Mouse (Mus musculus): Measurements from ENCODE around the gene Podxl2. TPM values are rescaled to one million over a fixed set of nuclear protein-coding genes. Genes with fewer than 3 reads are reported as not detected.

Gene Podxl2
- total RNA-seq, 1 experiment from 2014 or later: not detected

DNA sequence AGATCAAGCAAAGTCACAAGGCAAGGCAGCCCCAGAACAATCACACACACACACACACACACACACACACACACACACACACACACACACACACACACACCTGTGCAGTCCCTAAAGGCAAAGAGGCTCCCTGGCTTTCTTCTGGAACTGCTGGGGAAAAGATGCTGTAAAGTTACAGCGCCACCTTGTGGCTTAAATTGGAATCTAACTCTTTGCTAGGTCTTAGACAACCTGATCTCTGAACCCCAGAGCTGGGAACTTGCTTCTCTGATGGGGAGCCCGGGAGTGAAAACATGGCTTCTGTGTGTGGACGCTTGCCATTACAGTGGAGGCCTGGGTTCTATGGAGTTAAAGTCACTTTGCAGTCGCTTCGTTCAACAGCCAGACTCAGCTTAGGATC is 19.2 kb downstream of the Podxl2 start:
- peak; percentile 23; the same call in 1 of the 2 replicates for ATAC-seq (replicated peaks; ENCODE audit: insufficient number of reproducible peaks, low FRiP score, low TSS enrichment, poor library complexity, severe bottlenecking)

DNA sequence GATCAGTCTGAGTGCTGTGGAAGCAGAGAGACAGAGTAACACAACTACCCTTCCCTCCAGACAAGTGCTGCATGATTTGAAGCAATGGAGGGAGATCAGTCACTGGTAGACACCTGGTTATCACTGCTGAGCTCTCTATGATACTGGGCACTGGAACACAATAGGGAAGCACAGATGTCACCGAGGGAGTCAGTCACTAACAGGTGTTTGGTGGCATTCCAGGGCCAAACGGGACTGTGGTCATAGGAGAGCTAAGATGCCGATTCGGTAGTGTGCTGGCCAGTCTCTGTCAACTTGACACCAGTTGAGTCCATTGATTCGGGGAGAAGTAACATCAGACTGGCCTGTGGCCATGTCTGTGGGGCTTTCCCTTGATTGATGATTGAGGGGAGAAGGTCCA is 20.3 kb downstream of the Podxl2 start:
- no peak for ATAC-seq (replicated peaks; ENCODE audit: insufficient number of reproducible peaks, low FRiP score, low TSS enrichment, poor library complexity, severe bottlenecking)

DNA sequence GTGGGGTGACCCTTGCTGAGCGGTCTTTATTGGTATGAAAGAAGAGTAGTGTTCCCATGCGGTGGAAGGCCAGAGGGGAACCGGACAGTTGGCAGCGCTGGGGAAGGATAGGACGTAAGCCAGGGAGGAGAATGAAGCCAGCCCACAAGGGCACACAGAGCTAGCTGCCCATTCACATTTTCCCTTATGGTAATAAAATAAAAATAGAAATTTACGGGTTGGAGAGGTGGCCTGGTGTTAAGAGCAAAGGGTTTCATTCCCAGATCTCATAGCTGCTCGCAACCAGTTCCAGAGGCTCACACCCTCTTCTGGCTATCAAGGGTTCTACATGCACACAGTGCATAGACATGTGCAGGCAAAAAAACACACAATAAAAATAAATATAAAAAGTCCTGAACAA is 24.8 kb downstream of the Podxl2 start:
- ATAC-seq (replicated peaks; ENCODE audit: insufficient number of reproducible peaks, low FRiP score, low TSS enrichment, poor library complexity, severe bottlenecking): no peak

DNA sequence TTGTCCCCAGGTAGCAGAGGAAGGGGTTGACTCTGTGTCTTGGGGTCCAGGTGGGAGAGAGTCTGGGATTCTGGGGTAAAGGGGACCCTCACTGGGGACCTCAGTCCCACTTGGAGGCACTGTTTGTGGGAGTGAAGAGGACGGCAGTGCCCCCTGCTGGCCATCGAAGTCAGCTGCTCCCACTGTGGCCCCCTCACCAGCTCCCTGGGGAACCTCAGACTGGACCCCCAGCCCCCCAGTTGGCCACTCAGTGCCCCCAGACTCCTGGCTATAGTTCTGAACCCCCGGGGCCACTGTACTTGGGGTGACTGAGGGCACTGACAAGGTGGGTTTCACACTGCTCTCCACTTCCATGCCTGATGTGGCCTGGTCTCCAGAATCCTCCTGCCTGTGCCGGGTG is 25.6 kb downstream of the Podxl2 start:
- no peak for ATAC-seq (replicated peaks; ENCODE audit: insufficient number of reproducible peaks, low FRiP score, low TSS enrichment, poor library complexity, severe bottlenecking)

DNA sequence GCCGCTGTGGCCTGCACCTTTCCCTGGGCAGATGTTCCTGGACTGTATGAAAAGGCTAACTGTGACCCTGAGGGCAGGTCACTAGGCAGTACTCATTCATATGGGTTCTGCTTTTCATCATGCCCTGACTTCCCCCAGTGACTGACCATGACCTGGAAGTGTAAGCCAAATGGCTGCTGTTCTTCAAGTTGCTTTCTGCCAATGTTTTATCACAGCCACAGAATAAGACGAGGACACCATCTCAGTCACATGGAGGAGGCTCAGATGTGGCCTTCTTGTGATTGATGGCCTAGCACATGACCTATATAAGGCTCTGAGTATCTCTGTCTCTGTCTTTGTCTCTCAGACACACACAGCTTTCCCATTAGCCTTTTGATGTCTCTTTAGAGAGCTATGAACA is 27.3 kb downstream of the Podxl2 start:
- ATAC-seq (replicated peaks; ENCODE audit: insufficient number of reproducible peaks, low FRiP score, low TSS enrichment, poor library complexity, severe bottlenecking): no peak

DNA sequence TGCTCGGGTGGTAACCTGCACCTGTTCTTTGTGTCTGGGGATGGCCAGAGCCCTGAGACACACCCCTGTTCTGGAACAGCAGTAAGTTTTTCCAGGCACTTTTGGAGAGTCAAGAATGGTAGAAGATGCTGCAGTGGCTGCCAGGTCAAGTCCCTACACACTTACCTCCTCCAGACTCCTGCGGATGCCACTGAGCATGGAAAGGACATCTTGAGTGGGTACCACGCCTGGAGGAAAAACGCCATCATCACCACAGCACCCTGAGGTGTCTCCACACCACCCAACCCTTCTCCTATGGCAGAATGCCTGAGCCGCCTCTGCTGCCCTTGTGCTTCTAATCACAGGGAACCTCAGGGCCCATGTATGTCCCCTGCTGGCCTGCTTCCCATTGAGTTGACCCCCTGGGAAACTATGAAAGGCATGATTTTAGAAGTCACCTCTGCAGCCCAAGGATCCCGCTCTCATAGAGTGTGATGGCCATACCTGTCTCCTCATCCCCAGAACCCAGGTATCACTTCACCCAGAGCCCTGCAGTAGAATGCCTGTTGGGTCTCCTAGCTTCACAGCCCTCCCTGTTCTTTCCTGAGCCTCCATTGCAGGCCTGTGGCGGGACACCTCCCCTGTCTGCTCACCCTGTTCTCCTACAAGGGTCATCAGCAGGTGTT is 29.8 kb downstream of the Podxl2 start:
- ATAC-seq (replicated peaks; ENCODE audit: insufficient number of reproducible peaks, low FRiP score, low TSS enrichment, poor library complexity, severe bottlenecking): no peak

DNA sequence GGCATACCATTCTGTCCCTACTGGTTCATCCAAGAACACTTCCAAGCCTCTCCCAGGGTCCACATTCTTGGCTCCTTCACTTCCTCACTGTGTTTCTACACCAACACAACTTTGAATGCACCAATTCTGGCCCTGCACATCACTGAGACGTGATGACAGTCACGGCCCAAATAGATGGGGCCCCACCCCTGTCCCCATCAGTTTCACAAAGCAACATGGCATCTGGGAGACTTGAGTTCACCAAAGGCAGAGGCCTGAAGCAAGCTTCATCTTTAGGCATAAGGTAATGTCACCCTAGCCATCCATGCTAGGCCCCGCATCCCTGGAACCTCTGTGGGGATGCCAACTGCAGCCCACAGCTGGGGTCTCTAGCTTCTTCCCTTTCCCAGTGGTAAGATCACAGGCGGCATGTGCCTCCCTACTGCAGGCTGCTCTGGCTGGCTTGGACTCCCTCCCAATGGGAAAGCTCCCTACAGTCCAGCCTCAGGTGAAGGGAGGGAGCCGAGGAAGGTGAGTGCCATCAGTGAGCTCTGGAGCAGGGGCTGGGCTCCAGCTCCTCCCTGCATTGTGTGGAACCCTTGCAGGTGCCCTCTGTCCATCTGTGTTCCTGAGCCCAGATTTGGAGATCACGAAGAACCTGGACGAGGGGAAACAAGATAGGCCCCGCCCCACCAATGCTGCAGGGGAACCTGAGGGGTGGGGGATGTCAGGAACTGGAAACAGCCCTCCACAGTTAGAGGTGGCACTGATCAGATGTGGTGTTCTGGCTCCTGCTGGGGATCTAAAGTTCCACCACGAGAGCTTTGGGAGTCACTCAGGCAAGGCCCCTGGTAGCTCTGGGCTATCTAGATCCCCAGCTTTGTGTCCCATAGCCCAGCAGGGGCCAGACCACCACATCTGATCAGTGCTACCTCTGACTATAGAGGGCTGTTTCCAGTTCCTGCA is 30.8 kb downstream of the Podxl2 start:
- no peak for ATAC-seq (replicated peaks; ENCODE audit: insufficient number of reproducible peaks, low FRiP score, low TSS enrichment, poor library complexity, severe bottlenecking)

DNA sequence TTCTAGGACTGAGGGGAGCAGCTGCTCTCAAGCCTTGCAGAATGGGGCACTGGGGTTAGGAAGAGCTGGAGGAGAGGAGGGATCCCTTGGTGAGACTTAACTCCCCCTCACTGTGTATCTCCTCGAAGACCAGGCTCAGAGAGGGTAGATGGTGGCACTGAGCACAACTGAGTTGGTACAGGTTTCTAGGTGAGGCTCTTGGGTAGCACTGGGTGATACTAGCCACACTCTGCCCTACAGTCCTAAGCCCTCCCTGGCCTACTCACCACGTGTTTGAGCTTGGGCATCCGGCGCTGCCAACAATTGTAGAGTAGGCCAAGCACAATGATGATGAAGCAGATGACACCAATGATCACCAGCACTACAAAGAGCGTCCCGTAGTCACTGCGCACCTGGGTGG is 31.6 kb downstream of the Podxl2 start:
- ATAC-seq (replicated peaks; ENCODE audit: insufficient number of reproducible peaks, low FRiP score, low TSS enrichment, poor library complexity, severe bottlenecking): no peak

DNA sequence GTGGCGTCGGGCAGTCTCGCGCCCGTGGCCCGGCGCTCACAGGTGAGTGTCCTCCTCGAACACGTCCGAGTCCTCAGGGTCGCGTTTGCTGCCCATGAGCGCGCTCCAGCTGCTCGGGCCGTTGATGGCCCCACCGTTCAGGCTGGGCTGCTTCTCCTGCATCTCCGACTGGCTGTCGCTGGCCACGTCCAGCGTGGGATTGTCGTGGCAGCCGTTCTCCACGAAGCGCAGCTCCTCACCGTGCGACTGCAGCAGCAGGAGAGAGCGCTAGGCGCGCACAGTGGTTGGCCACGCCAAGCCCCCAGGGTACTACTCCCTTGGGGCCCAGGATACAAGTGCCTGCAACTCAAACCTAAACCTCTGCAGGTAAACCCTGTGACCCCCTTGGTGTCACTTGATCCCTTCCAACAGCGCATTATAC is 32.1 kb downstream of the Podxl2 start:
- ATAC-seq (replicated peaks; ENCODE audit: insufficient number of reproducible peaks, low FRiP score, low TSS enrichment, poor library complexity, severe bottlenecking): no peak

DNA sequence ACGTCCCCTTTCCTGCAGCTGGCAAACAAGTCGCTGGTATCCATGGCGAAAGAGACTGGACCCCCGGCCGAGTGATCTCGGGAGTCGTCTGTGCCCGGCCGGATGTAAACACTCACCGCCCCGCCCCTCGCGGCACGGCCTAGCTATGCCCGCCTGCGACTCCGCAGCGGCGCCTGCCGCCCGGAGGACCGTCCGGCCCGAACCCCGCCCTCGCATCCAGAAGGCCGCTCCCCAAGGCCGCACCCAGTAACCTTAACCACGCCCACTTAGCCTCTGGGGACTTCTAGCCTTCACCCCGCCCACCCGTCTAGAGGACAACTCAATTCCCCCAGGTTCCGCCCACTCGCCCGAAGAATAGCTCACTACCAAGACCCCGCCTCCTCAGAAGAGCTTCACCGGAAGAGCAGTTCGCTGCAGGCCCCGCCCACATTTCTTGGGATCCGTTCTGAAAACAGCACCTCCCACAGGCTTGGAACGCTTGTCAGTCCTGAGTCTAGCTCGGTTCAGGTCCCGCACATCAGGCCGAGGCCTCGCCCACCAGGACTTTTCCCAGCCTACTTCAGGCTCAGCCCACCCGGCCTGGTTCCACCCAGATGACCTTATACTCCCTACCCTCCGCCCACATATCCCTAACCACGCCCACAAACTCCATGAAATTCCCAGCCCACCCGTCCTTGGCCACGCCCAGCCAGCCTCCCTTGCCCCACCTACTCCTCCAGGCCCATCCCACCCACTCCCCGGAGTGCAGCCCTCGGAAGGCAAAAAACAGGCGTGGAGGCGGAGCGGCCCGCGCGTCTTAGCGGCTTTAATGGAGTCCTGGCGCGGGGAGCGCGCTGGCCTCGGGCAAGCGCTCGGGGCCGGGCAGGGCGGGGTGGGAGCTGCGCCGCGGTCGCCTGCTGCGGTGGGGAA is 32.8 kb downstream of the Podxl2 start, which contains the start of gene Abtb1:
Gene Abtb1 (minus strand): TSS at position 204 of the 909 bp plus-strand sequence.
- peak; percentile 79 for ATAC-seq (replicated peaks; ENCODE audit: insufficient number of reproducible peaks, low FRiP score, low TSS enrichment, poor library complexity, severe bottlenecking)

DNA sequence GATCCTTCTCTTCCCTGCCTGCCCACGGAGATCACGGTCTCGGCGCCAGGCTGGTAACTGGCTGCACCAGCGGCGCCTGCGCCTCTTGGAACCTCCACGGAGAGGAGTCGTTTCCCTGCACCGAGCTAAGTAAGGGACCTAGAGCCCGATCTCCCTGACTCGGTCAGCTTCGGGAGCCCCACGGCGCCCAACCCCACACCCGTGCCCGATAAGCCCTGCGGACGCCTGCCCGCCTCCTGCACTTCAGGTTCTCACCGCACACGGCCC is 33.4 kb downstream of the Podxl2 start:
- no peak for ATAC-seq (replicated peaks; ENCODE audit: insufficient number of reproducible peaks, low FRiP score, low TSS enrichment, poor library complexity, severe bottlenecking)

DNA sequence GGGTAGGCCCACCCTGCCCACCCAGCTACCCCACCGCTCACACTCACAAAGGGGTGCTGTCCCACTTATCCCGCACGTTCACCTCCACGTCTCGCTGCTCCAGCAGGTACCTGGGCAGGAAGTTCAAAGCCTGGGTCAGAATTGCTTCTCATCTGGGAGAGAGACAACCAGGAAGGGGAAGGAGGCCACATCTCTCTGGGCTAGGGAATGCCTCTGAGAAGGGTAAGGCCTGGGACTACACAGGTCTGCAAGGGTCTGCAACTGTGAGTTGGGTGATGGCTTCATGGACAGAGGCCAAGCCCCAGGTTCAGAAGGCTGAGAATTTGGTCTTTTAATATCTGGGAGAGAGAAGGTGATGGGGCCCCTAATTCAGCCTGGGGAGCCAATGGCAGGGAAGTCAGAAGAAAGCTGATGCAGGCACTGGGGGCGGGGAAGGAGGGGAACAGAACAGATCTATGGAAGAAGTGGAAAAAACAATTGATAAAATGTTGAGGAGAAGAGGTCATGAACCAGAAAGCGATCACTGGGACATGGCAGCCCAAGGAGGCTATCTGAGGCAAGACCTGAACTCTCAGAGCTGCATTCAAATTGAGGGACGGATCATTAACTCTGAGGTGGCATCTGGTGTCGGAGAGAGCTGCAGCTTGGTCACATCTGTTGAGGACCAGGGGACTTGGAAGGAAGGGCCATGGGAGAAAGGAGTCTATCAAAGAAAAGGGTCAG is 33.9 kb downstream of the Podxl2 start:
- no peak for ATAC-seq (replicated peaks; ENCODE audit: insufficient number of reproducible peaks, low FRiP score, low TSS enrichment, poor library complexity, severe bottlenecking)

DNA sequence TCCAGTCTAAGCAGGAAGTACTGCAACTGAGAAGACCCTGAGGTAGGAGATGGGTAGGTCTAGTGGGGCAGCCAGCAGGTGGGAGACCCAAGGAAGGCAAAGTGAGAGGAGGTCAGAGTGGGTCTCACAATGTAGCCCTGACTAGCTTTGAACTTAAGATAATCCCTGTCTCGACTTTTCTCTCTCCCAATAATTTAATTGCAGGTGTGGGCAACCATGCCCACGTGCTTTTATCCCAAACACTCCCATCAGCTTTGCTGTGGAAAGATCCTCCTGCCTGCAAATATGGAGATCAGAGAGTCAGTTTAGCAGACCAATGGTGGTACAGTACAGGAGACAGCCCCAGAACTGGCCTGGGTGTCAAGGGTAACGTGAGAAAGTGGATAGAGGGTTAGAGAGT is 34.6 kb downstream of the Podxl2 start:
- ATAC-seq (replicated peaks; ENCODE audit: insufficient number of reproducible peaks, low FRiP score, low TSS enrichment, poor library complexity, severe bottlenecking): no peak

DNA sequence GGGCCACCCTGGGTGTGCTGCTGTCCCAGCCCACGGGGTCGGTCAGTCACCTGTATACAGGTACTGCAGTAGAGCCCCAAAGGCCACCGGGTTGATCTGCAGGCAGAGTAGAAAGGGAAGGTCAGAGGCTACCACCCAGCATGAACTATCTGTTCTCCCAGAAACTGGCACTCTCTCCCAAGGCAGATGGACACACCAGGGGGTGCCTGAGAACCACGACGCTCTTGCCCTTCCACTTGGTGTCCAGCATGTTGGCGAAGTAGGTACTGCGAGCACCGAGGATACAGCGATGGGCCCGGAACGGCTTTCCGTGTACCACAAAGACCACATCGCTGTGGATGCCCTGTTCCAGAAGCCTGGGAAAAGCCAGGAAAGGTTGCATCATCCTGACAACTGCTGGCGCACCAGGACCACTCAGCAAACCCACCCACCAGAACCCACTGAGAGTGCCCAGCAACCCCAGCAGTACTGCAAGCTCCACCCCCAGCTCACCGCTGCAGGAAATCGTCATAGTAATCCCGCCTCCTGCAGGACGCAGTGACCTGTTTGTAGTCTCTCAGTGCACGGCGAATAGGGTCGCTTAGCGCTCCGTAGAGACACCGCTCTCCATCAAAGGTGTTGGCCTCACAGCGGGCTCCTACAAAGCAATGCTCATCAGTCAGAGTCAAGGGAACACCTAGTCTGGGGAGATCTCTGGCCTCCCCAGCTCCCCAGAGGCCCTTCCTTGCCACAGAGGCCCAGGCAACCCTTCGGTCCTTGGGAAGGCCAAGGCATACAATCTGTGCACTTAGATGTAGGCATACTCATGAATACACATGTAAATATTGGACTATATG is 35.5 kb downstream of the Podxl2 start:
- ATAC-seq (replicated peaks; ENCODE audit: insufficient number of reproducible peaks, low FRiP score, low TSS enrichment, poor library complexity, severe bottlenecking): no peak

DNA sequence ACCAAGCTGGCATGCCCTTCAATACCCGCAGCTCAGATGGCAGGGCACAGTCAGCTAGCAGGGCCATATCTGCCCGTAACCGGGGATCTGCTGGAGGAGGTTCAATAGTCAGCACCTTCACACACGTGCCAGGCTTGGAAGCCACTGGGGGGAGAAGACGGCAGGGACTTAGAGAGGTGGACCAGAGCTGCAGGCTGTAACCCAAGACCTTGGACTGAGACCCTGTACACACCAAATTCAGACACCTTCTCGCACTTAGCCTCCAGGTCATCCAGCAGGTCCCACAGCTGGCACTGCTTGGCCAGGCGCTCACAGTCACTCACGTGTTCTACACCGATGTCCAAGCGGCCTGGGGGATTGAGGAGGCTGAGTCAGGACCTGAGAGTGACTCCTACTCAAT is 36.2 kb downstream of the Podxl2 start:
- no peak for ATAC-seq (replicated peaks; ENCODE audit: insufficient number of reproducible peaks, low FRiP score, low TSS enrichment, poor library complexity, severe bottlenecking)

DNA sequence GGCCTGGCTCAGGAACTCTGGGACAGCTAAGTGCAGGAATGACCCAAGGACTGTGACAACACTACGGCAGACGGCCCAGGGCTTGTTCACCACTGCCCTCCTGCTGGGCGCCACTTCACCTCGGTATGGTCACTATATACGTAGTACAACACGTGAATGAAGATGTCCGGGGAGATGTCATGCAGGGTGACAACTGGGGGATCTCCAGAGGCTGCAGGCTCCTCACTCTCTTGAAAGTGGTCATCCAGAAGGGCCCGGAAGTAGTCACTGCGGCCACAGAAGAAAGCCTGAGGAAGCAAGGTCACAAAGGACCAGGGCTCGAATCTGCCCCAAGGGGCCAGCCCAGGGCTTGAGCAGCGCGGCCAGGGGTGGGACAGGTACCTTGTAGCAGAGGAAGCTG is 36.8 kb downstream of the Podxl2 start:
- ATAC-seq (replicated peaks; ENCODE audit: insufficient number of reproducible peaks, low FRiP score, low TSS enrichment, poor library complexity, severe bottlenecking): no peak

DNA sequence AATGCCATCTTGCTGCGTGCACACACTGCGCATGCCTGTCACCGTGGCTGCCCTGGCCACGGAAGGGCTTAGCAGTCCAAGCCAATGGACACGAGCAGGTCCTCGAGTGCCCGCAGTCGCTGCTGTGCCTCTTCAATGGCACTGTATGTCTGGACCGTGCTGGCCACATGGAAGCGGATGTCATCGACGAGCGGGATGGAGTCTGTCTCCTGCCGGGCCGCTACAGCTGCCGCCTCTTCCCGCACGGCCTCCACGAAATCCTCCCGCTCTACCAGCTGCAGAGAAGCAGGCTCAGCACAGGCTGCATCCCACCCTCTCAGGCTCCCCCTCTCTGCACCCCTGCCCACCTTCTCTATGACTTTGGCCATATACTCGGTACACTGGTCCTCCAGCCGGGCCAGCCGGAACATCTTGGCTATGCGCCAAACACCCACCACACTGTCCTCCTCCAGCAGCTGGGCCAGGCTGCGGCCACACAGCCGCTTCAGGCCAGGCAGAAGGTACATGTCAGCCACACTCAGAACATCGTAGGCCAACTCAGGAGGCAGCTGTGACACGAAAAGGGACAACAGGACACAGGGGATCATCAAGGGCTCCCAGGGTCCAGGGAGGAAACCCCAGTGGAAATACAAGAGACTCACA is 38.5 kb downstream of the Podxl2 start:
- no peak for ATAC-seq (replicated peaks; ENCODE audit: insufficient number of reproducible peaks, low FRiP score, low TSS enrichment, poor library complexity, severe bottlenecking)
